Mouse (Mus musculus) liver, adult 2 months (tissue): ENCODE measurements around the gene Tspan11.

ENCODE experiments used
- CTCF ChIP-seq: fragments of 200-500 bp; IDR thresholded peaks from 2 replicates; pipeline ENCODE4 v1.5.1; 2011; ENCODE audit warnings: low read depth, low read length, control low read depth
- POLR2A ChIP-seq: fragments of 200-500 bp; IDR thresholded peaks from 2 replicates; pipeline ENCODE4 v1.6.1; 2011; ENCODE audit warnings: low read length, control low read depth; ENCODE audit not compliant: insufficient read depth; ENCODE audit errors: extremely low read depth

DNA sequence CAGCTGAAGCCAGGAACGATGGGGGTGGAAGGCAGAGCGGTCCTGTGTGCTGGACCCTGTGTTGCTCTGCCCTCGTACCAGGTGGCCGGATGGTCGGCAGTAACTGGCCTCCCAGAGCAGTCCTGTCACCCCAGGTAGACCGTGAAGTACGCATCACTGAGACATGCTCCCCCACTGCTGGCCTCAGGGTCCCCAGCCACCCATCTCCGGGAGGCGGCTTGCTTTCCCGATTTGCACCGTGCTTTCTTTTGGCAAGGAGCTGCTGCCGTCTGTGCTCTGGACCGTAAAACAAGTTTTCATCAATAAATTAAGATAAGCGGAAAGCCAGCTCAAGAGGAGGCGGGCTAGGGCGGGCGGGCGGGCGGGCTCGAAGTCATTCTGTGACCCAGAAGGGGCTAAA is 91.6 kb downstream of the Tspan11 start:
- TF ChIP-seq CTCF, result no peak
- TF ChIP-seq POLR2A, result no peak
